Mouse (Mus musculus): ENCODE measurements around the gene Dusp23. TPM values are rescaled to one million over a fixed set of nuclear protein-coding genes. Genes with fewer than 3 reads are reported as not detected.

The Dusp23 gene
- polyA plus RNA-seq, 1 experiment from 2014 or later, result 8.2 TPM

DNA sequence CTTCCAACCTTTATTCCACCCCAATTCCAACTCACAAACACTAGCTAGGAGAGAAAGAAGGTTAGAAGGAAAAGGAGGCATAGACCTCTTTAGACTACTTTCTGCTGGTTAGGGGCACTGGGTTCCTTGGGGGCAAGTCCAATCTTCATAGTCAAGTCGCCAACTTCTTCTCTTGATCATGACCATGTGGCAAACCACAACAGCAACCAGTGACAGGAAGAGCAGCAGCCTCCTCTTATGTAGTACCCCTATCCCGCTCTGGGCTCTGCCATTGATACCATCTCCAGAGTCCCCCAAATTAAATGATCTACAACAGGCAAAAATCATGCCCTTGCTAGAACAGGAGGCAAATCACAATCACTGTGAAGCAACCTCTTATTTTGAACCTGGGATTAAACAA, 38.8 kb downstream of the Dusp23 start:
- H3K4me1 ChIP-seq (replicated peaks; ENCODE audit: control insufficient read depth, insufficient read depth, low read length), result no peaks in the 10 kb centered on the region
- H3K9ac ChIP-seq (ENCODE audit: low read depth, low read length), result no peak overlapping the region
- ATAC-seq (replicated peaks; ENCODE audit: low FRiP score) (no peak), DNase-seq (ENCODE audit: low spot score) (no peak)
- H3K27me3 ChIP-seq (replicated peaks; ENCODE audit: control insufficient read depth, insufficient read depth, low read length), result no peaks in the 10 kb centered on the region
- no peak overlapping the region for H3K27ac ChIP-seq (ENCODE audit: low read depth, low read length)
- 58% methylated on average over 2 of the region's 2 CpGs for WGBS
- H3K9me3 ChIP-seq (ENCODE audit: control insufficient read depth, low read length), result no peaks in the 10 kb centered on the region
- H3K36me3 ChIP-seq (ENCODE audit: control insufficient read depth, insufficient read depth, low read length), result no peaks in the 10 kb centered on the region
- H3K4me2 ChIP-seq, result no peak overlapping the region
- no peak overlapping the region for H3K4me3 ChIP-seq (ENCODE audit: low read depth, low read length)

DNA sequence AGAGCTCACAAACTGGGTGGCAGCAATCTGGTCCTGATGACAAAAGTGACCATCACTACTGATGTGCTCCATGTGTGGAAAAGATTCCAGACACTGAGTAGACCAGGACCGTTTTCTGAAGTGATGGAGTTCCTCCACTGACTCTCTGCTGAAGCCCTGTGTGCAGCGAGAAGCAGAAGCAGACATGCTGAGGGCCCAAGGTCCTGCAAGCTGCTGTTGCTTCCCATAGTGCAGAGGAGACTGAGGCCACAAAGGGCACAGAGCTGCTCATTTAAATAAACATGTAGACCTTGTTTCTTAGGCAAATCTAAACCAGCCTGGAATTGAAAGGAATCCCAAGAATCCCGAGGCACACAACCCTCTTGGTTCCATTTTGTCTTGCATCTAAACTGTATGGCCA, 39.4 kb downstream of the Dusp23 start:
- H3K27ac ChIP-seq (ENCODE audit: low read depth, low read length), result no peak overlapping the region
- H3K4me3 ChIP-seq (ENCODE audit: low read depth, low read length), result no peak overlapping the region
- no peaks in the 10 kb centered on the region for H3K4me1 ChIP-seq (replicated peaks; ENCODE audit: control insufficient read depth, insufficient read depth, low read length)
- DNase-seq (ENCODE audit: low spot score) (no peak), ATAC-seq (replicated peaks; ENCODE audit: low FRiP score) (no peak)
- H3K36me3 ChIP-seq (ENCODE audit: control insufficient read depth, insufficient read depth, low read length), result no peaks in the 10 kb centered on the region
- no peaks in the 10 kb centered on the region for H3K27me3 ChIP-seq (replicated peaks; ENCODE audit: control insufficient read depth, insufficient read depth, low read length)
- no peak overlapping the region for H3K9ac ChIP-seq (ENCODE audit: low read depth, low read length)
- no peak overlapping the region for H3K4me2 ChIP-seq
- 56% methylated on average over 3 of the region's 3 CpGs for WGBS
- H3K9me3 ChIP-seq (ENCODE audit: control insufficient read depth, low read length), result no peaks in the 10 kb centered on the region

DNA sequence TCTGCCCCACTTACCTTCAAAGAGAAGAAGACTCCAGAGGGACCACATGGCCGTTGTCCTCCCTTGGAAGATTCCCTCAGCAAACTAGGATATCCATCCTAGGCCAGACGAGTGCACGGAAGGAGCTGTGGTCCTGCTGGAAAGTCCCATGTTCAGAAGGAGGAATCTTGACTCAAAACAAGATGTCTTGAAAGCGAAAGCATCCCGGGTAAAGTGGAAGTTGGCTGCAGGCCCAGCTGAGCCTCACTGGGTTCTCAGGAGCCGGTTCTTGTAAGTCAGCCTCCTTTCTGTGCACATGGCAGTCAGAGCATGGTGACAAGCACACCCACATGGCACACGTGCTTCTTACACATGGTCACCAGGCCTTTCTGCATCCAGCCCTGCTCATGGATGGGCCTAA, 42.4 kb downstream of the Dusp23 start, which contains the start of gene Slamf8:
Gene Slamf8, minus strand, starts transcription at position 184 of the 400 bp plus-strand sequence.
- no peak for ATAC-seq (replicated peaks; ENCODE audit: low FRiP score)

DNA sequence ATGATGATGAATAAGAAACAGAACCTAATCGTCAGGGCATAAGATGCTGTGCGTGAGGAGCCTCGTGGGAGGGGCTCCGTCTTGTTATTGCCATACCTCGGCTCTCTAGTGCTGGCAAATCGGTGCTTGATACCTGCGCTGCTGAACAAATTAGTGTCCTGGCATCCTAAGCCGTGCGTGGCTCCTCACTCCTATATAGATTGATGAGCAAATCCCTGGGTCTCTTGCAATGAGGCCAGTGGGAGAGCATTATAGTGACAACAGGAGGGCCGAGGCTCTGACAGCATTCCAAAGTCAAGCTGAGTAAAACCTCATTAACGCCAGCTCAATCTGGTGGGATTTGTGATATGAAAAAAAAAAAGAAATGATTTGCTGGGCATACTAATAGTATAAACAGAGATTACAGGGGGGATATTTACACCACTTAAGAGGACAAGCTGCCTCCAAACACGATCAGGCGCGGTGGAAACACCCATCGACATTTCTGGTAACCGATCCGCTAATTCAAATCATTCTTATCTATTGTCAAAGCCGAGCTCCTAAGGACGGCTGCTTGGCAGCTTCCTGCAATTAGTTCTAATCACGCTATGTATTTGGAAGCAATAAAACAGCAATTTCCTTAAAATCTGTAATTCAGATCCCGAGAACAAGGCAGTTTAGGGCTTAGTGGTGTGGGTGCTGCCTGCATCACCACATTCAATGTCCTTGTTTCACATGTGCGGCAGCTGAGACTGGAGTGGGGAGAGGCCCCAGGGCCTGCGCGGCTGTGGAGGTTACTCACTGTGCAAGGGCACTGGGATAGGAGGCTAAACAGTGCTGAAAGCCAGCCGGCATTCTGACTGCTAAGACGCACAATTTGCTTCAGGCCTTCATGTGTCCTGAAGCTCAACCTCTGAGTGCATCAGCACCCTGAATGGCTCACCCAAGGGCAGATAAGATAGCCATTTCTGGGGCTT, 46.9 kb downstream of the Dusp23 start:
- no peaks in the 10 kb centered on the region for H3K9me3 ChIP-seq (ENCODE audit: control insufficient read depth, low read length)
- H3K4me2 ChIP-seq, result no peak overlapping the region
- no peaks in the 10 kb centered on the region for H3K36me3 ChIP-seq (ENCODE audit: control insufficient read depth, insufficient read depth, low read length)
- H3K27me3 ChIP-seq (replicated peaks; ENCODE audit: control insufficient read depth, insufficient read depth, low read length), result peaks cover 16% of the 10 kb centered on the region
- DNase-seq (ENCODE audit: low spot score), result peak; percentile 31
- 36% methylated on average over 26 of the region's 26 CpGs for WGBS
- H3K4me1 ChIP-seq (replicated peaks; ENCODE audit: control insufficient read depth, insufficient read depth, low read length), result no peaks in the 10 kb centered on the region
- no peak overlapping the region for H3K4me3 ChIP-seq (ENCODE audit: low read depth, low read length)
- no peak overlapping the region for H3K27ac ChIP-seq (ENCODE audit: low read depth, low read length)
- no peak overlapping the region for H3K9ac ChIP-seq (ENCODE audit: low read depth, low read length)
- no peak for ATAC-seq (replicated peaks; ENCODE audit: low FRiP score)

More for the DNA sequence above, 42.4 kb downstream of the Dusp23 start, which contains the start of gene Slamf8:
- H3K27ac ChIP-seq (ENCODE audit: low read depth, low read length), result no peak within 1 kb of the TSS
- H3K9me3 ChIP-seq (ENCODE audit: control insufficient read depth, low read length), result no peaks in the 10 kb centered on the region
- H3K4me3 ChIP-seq (ENCODE audit: low read depth, low read length), result no peak within 1 kb of the TSS
- peaks cover 8% of the 10 kb centered on the region for H3K27me3 ChIP-seq (replicated peaks; ENCODE audit: control insufficient read depth, insufficient read depth, low read length)
- no peaks in the 10 kb centered on the region for H3K4me1 ChIP-seq (replicated peaks; ENCODE audit: control insufficient read depth, insufficient read depth, low read length)
- no peak within 1 kb of the TSS for H3K9ac ChIP-seq (ENCODE audit: low read depth, low read length)
- no peaks in the 10 kb centered on the region for H3K36me3 ChIP-seq (ENCODE audit: control insufficient read depth, insufficient read depth, low read length)
- WGBS, result 73% methylated on average over 7 of the region's 7 CpGs
- DNase-seq (ENCODE audit: low spot score), result no peak
- H3K4me2 ChIP-seq, result no peak within 1 kb of the TSS

DNA sequence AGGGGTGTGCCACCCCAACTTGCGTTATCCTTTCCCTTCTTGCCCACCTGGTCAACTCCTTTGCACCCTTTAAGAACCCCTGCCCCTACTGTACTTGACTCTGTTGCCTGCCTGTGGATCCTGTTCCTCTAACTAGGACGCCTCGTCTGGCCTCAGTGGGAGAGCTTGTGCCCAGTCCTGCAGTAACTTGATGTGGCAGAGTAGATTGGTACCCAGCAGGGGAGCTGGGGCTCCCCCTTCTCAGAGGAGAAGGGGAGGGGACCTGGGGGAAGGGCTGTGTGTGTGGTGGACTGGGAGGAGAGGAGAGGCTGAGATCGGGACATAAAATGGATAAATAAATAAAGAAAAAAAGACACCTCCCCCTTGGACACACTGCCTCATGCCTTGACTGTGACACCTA, 47.7 kb downstream of the Dusp23 start:
- H3K36me3 ChIP-seq (ENCODE audit: control insufficient read depth, insufficient read depth, low read length), result no peaks in the 10 kb centered on the region
- peaks cover 16% of the 10 kb centered on the region for H3K27me3 ChIP-seq (replicated peaks; ENCODE audit: control insufficient read depth, insufficient read depth, low read length)
- H3K4me3 ChIP-seq (ENCODE audit: low read depth, low read length), result no peak overlapping the region
- H3K27ac ChIP-seq (ENCODE audit: low read depth, low read length), result no peak overlapping the region
- DNase-seq (ENCODE audit: low spot score), result no peak
- no peak overlapping the region for H3K9ac ChIP-seq (ENCODE audit: low read depth, low read length)
- ATAC-seq (replicated peaks; ENCODE audit: low FRiP score), result no peak
- 49% methylated on average over 4 of the region's 4 CpGs for WGBS
- H3K9me3 ChIP-seq (ENCODE audit: control insufficient read depth, low read length), result no peaks in the 10 kb centered on the region
- no peaks in the 10 kb centered on the region for H3K4me1 ChIP-seq (replicated peaks; ENCODE audit: control insufficient read depth, insufficient read depth, low read length)
- H3K4me2 ChIP-seq, result no peak overlapping the region

DNA sequence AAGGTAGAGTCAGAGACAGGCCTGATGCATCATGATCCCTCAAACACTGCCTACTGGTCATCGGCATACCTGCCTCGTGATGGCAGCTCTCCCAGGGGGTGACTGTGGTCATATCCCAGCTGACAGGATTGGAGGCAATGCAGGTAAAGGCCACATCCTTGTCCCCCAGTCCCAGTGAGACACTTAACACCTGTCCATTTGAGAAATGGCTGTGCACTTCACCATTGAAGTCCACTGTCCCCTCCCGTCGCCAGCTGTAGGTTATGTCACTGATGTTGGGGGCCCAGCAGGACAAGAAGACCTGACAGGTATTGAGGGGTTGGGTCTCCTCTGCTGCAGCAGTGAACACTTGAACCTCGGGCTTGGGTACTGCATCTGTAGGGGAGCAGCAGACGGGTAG, 48.5 kb downstream of the Dusp23 start:
- no peak overlapping the region for H3K4me2 ChIP-seq
- no peaks in the 10 kb centered on the region for H3K9me3 ChIP-seq (ENCODE audit: control insufficient read depth, low read length)
- 83% methylated on average over 6 of the region's 6 CpGs for WGBS
- H3K27ac ChIP-seq (ENCODE audit: low read depth, low read length), result no peak overlapping the region
- H3K36me3 ChIP-seq (ENCODE audit: control insufficient read depth, insufficient read depth, low read length), result no peaks in the 10 kb centered on the region
- H3K4me1 ChIP-seq (replicated peaks; ENCODE audit: control insufficient read depth, insufficient read depth, low read length), result no peaks in the 10 kb centered on the region
- ATAC-seq (replicated peaks; ENCODE audit: low FRiP score), result no peak
- no peak overlapping the region for H3K4me3 ChIP-seq (ENCODE audit: low read depth, low read length)
- no peak overlapping the region for H3K9ac ChIP-seq (ENCODE audit: low read depth, low read length)
- no peak for DNase-seq (ENCODE audit: low spot score)
- peaks cover 16% of the 10 kb centered on the region for H3K27me3 ChIP-seq (replicated peaks; ENCODE audit: control insufficient read depth, insufficient read depth, low read length)

DNA sequence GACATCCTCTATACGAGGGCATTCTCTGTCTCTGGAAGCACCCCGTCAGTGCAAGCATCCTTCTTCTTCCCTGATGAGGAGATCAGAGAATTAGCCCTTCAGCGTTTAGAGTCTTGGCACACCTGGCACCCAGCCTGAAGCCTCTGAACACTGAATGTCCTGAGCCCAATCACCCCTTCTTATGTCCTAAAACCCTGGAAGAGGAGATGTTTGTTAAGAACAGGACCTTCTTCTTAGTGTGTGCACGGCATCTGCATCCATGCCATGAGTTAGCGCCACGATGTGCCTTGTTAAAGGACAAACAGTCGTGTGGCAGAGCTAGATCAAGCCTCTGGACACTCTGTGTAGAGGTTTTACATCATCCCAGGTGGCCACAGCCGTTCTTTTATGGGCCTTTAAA, 50.3 kb downstream of the Dusp23 start:
- Histone ChIP-seq H3K4me1 (replicated peaks; ENCODE audit: control insufficient read depth, insufficient read depth, low read length) (no peaks in the 10 kb centered on the region), H3K36me3 (ENCODE audit: control insufficient read depth, insufficient read depth, low read length) (no peaks in the 10 kb centered on the region), H3K27me3 (replicated peaks; ENCODE audit: control insufficient read depth, insufficient read depth, low read length) (peaks cover 16% of the 10 kb centered on the region), H3K4me2 (no peak overlapping the region), H3K9me3 (ENCODE audit: control insufficient read depth, low read length) (no peaks in the 10 kb centered on the region), H3K9ac (ENCODE audit: low read depth, low read length) (no peak overlapping the region), H3K27ac (ENCODE audit: low read depth, low read length) (no peak overlapping the region), H3K4me3 (ENCODE audit: low read depth, low read length) (no peak overlapping the region)
- ATAC-seq (replicated peaks; ENCODE audit: low FRiP score), result no peak
- no peak for DNase-seq (ENCODE audit: low spot score)
- 80% methylated on average over 8 of the region's 8 CpGs for WGBS

All from liver, embryonic 11.5 days (tissue).